Mouse (Mus musculus): ENCODE data around the gene Nit1. TPM values are rescaled to one million over a fixed set of nuclear protein-coding genes. Genes with fewer than 3 reads are reported as not detected.
"Not testable (repeated sequence)": the region's sequence is repeated elsewhere in the genome, so short reads cannot be mapped to it uniquely, and the experiment has no call there.

Nit1 gene
- polyA plus RNA-seq, 1 experiment from 2014 or later = 35.6 TPM

- ATAC-seq (replicated peaks; ENCODE audit: low FRiP score) = no peak
- H3K4me3 ChIP-seq (ENCODE audit: low read depth, low read length) = no peak overlapping the region; the same call in 1 of the 2 replicates
- H3K27me3 ChIP-seq (ENCODE audit: control insufficient read depth, insufficient read depth, low read length) = no peaks in the 10 kb centered on the region
- no peak for DNase-seq (ENCODE audit: low spot score)
- no peaks in the 10 kb centered on the region; the same call in 1 of the 2 replicates for H3K4me1 ChIP-seq (replicated peaks; ENCODE audit: control insufficient read depth, insufficient read depth, low read length)
- H3K9me3 ChIP-seq (ENCODE audit: control insufficient read depth, low read length) = peaks cover 6% of the 10 kb centered on the region; the same call in 1 of the 2 replicates
- H3K36me3 ChIP-seq (ENCODE audit: control insufficient read depth, insufficient read depth, low read length) = peaks cover 2% of the 10 kb centered on the region
- WGBS = 87% methylated on average over 9 of the region's 9 CpGs
- H3K27ac ChIP-seq (ENCODE audit: low read depth, low read length) = no peak overlapping the region
- H3K4me2 ChIP-seq (ENCODE audit: low read depth, low read length, severe bottlenecking) = no peak overlapping the region
- H3K9ac ChIP-seq (ENCODE audit: low read length) = no peak overlapping the region
Observed at GRCm38 (mm10) chr1:171343922-171344677, 1.3 kb downstream of the Nit1 start.

- no peak overlapping the region for H3K9ac ChIP-seq (ENCODE audit: low read length)
- 96% methylated on average over 16 of the region's 16 CpGs for WGBS
- no peak for DNase-seq (ENCODE audit: low spot score)
- no peaks in the 10 kb centered on the region for H3K27me3 ChIP-seq (ENCODE audit: control insufficient read depth, insufficient read depth, low read length)
- H3K4me2 ChIP-seq (ENCODE audit: low read depth, low read length, severe bottlenecking) = no peak overlapping the region
- ATAC-seq (replicated peaks; ENCODE audit: low FRiP score) = no peak
- H3K4me1 ChIP-seq (replicated peaks; ENCODE audit: control insufficient read depth, insufficient read depth, low read length) = no peaks in the 10 kb centered on the region; the same call in 1 of the 2 replicates
- H3K36me3 ChIP-seq (ENCODE audit: control insufficient read depth, insufficient read depth, low read length) = peaks cover 2% of the 10 kb centered on the region
- no peak overlapping the region for H3K4me3 ChIP-seq (ENCODE audit: low read depth, low read length)
- H3K27ac ChIP-seq (ENCODE audit: low read depth, low read length) = no peak overlapping the region
- peaks cover 6% of the 10 kb centered on the region; the same call in 1 of the 2 replicates for H3K9me3 ChIP-seq (ENCODE audit: control insufficient read depth, low read length)
Observed at GRCm38 (mm10) chr1:171342262-171343207, 2.9 kb downstream of the Nit1 start.

- WGBS = 0% methylated on average over 4 of the region's 4 CpGs
- H3K4me1 ChIP-seq (replicated peaks; ENCODE audit: control insufficient read depth, insufficient read depth, low read length) = peaks cover 10% of the 10 kb centered on the region; the same call in 1 of the 2 replicates
- DNase-seq (ENCODE audit: low spot score) = no peak
Observed at GRCm38 (mm10) chr1:171330216-171330560, 15.3 kb downstream of the Nit1 start.

GRCm38 (mm10) chr1:171329433-171330215 lies 15.8 kb downstream of the Nit1 start:
- whole genome bisulfite sequencing = under 1% methylated on average over 51 of the region's 61 CpGs
- peak overlapping the region; percentile 99 for H3K27ac ChIP-seq (ENCODE audit: low read depth, low read length)
- H3K4me1 ChIP-seq (replicated peaks; ENCODE audit: control insufficient read depth, insufficient read depth, low read length) = peaks cover 10% of the 10 kb centered on the region; the same call in 1 of the 2 replicates
- no peaks in the 10 kb centered on the region for H3K27me3 ChIP-seq (ENCODE audit: control insufficient read depth, insufficient read depth, low read length)
- H3K36me3 ChIP-seq (ENCODE audit: control insufficient read depth, insufficient read depth, low read length) = no peaks in the 10 kb centered on the region
- H3K9me3 ChIP-seq (ENCODE audit: control insufficient read depth, low read length) = no peaks in the 10 kb centered on the region
- peak overlapping the region; percentile 96 for H3K9ac ChIP-seq (ENCODE audit: low read length)
- peak overlapping the region; percentile 91 for H3K4me2 ChIP-seq (ENCODE audit: low read depth, low read length, severe bottlenecking)
- DNase-seq (ENCODE audit: low spot score) (peak; percentile 96), ATAC-seq (replicated peaks; ENCODE audit: low FRiP score) (peak; percentile 91)
- peak overlapping the region; percentile 74 for H3K4me3 ChIP-seq (ENCODE audit: low read depth, low read length)

More at GRCm38 (mm10) chr1:171330216-171330560, 15.3 kb downstream of the Nit1 start:
- Histone ChIP-seq H3K4me2 (ENCODE audit: low read depth, low read length, severe bottlenecking) (peak overlapping the region; percentile 91), H3K9ac (ENCODE audit: low read length) (peak overlapping the region; percentile 96), H3K36me3 (ENCODE audit: control insufficient read depth, insufficient read depth, low read length) (no peaks in the 10 kb centered on the region), H3K4me3 (ENCODE audit: low read depth, low read length) (peak overlapping the region; percentile 74), H3K9me3 (ENCODE audit: control insufficient read depth, low read length) (no peaks in the 10 kb centered on the region), H3K27ac (ENCODE audit: low read depth, low read length) (peak overlapping the region; percentile 99), H3K27me3 (ENCODE audit: control insufficient read depth, insufficient read depth, low read length) (no peaks in the 10 kb centered on the region)
- ATAC-seq (replicated peaks; ENCODE audit: low FRiP score) = peak; percentile 13; the same call in 1 of the 2 replicates

GRCm38 (mm10) chr1:171328839-171329432 lies 16.5 kb downstream of the Nit1 start, which contains the start of gene Dedd:
Dedd (plus strand) TSS chr1:171329145.
- peak within 1 kb of the TSS; percentile 96 for H3K9ac ChIP-seq (ENCODE audit: low read length)
- H3K9me3 ChIP-seq (ENCODE audit: control insufficient read depth, low read length) = no peaks in the 10 kb centered on the region
- peaks cover 10% of the 10 kb centered on the region; the same call in 1 of the 2 replicates for H3K4me1 ChIP-seq (replicated peaks; ENCODE audit: control insufficient read depth, insufficient read depth, low read length)
- DNase-seq (ENCODE audit: low spot score) (peak; percentile 94), ATAC-seq (replicated peaks; ENCODE audit: low FRiP score) (peak; percentile 93)
- peak within 1 kb of the TSS; percentile 91 for H3K4me2 ChIP-seq (ENCODE audit: low read depth, low read length, severe bottlenecking)
- peak within 1 kb of the TSS; percentile 99 for H3K27ac ChIP-seq (ENCODE audit: low read depth, low read length)
- WGBS = under 1% methylated on average over 38 of the region's 48 CpGs
- H3K4me3 ChIP-seq (ENCODE audit: low read depth, low read length) = peak within 1 kb of the TSS; percentile 74
- no peaks in the 10 kb centered on the region for H3K27me3 ChIP-seq (ENCODE audit: control insufficient read depth, insufficient read depth, low read length)
- H3K36me3 ChIP-seq (ENCODE audit: control insufficient read depth, insufficient read depth, low read length) = no peaks in the 10 kb centered on the region

- H3K4me1 ChIP-seq (replicated peaks; ENCODE audit: control insufficient read depth, insufficient read depth, low read length) = peaks cover 10% of the 10 kb centered on the region; the same call in 1 of the 2 replicates
- H3K27ac ChIP-seq (ENCODE audit: low read depth, low read length) = peak overlapping the region; percentile 99
- peak overlapping the region; percentile 74 for H3K4me3 ChIP-seq (ENCODE audit: low read depth, low read length)
- H3K36me3 ChIP-seq (ENCODE audit: control insufficient read depth, insufficient read depth, low read length) = no peaks in the 10 kb centered on the region
- WGBS = 47% methylated on average over 9 of the region's 9 CpGs
- ATAC-seq (replicated peaks; ENCODE audit: low FRiP score) (no peak), DNase-seq (ENCODE audit: low spot score) (no peak)
- peak overlapping the region; percentile 91 for H3K4me2 ChIP-seq (ENCODE audit: low read depth, low read length, severe bottlenecking)
- no peaks in the 10 kb centered on the region for H3K27me3 ChIP-seq (ENCODE audit: control insufficient read depth, insufficient read depth, low read length)
- H3K9me3 ChIP-seq (ENCODE audit: control insufficient read depth, low read length) = no peaks in the 10 kb centered on the region
- H3K9ac ChIP-seq (ENCODE audit: low read length) = peak overlapping the region; percentile 96
Observed at GRCm38 (mm10) chr1:171328244-171328643, 17.2 kb downstream of the Nit1 start.

GRCm38 (mm10) chr1:171326588-171326987 lies 18.9 kb downstream of the Nit1 start:
- 90% methylated on average over 4 of the region's 4 CpGs for WGBS

More at GRCm38 (mm10) chr1:171326588-171326987, 18.9 kb downstream of the Nit1 start:
- not testable (repeated sequence) for H3K4me2 ChIP-seq (ENCODE audit: low read depth, low read length, severe bottlenecking); H3K9ac ChIP-seq (ENCODE audit: low read length); H3K9me3 ChIP-seq (ENCODE audit: control insufficient read depth, low read length); H3K27me3 ChIP-seq (ENCODE audit: control insufficient read depth, insufficient read depth, low read length); H3K4me1 ChIP-seq (replicated peaks; ENCODE audit: control insufficient read depth, insufficient read depth, low read length); H3K4me3 ChIP-seq (ENCODE audit: low read depth, low read length); ATAC-seq (replicated peaks; ENCODE audit: low FRiP score); H3K36me3 ChIP-seq (ENCODE audit: control insufficient read depth, insufficient read depth, low read length); H3K27ac ChIP-seq (ENCODE audit: low read depth, low read length); DNase-seq (ENCODE audit: low spot score)

Data from forebrain, embryonic 11.5 days (tissue).